Mouse (Mus musculus): Measurements from ENCODE around the gene Cntnap5c.

GRCm38 (mm10) chr17:58351310-58351709, 581.9 kb downstream of the Cntnap5c start:
- TF ChIP-seq POLR2A (IDR thresholded peaks at IDR 0.05; ENCODE audit: low read depth, low read length) (no peak), CTCF (IDR thresholded peaks at IDR 0.05; ENCODE audit: extremely low read depth, insufficient read length, insufficient replicate concordance, low read depth, low read length) (no peak)

Data from small intestine, adult 2 months (tissue).